Mouse (Mus musculus): ENCODE measurements around the gene Coq5.

- TF ChIP-seq CTCF (conservative IDR thresholded peaks at IDR 0.05 in 1 of 2, IDR thresholded peaks at IDR 0.05 in 1 of 2; ENCODE audit: low read depth in 2 of 2, low read length in 2 of 2), result peak in 1 of 2 experiments; percentile 36; a peak in 2 of 4 replicates
- TF ChIP-seq POLR2A (IDR thresholded peaks at IDR 0.05; ENCODE audit: low read depth, low read length), result no peak
These were observed 5.1 kb upstream of the Coq5 start for GRCm38 (mm10) chr5:115274353-115274752.

All from CH12.LX (cell line).